Mouse (Mus musculus): ENCODE results near the gene Prkn. TPM values are rescaled to one million over a fixed set of nuclear protein-coding genes. Genes with fewer than 3 reads are reported as not detected.

Gene Prkn
- polyA plus RNA-seq, 1 experiment from 2014 or later = 2.1 TPM

GRCm38 (mm10) chr17:11385246-11385645 lies 545.1 kb downstream of the Prkn start:
- Histone ChIP-seq H3K27ac (no peak overlapping the region), H3K36me3 (no peaks in the 10 kb centered on the region), H3K4me2 (replicated peaks) (no peak overlapping the region), H3K4me3 (no peak overlapping the region), H3K9ac (no peak overlapping the region), H3K4me1 (no peaks in the 10 kb centered on the region), H3K9me3 (no peaks in the 10 kb centered on the region), H3K27me3 (no peaks in the 10 kb centered on the region)
- 91% methylated on average over 4 of the region's 4 CpGs for WGBS
- no peak for ATAC-seq (ENCODE audit: low FRiP score, low read depth)

GRCm38 (mm10) chr17:11392622-11393294 lies 552.6 kb downstream of the Prkn start:
- Histone ChIP-seq H3K4me2 (replicated peaks) (no peak overlapping the region), H3K4me3 (no peak overlapping the region), H3K36me3 (no peaks in the 10 kb centered on the region), H3K4me1 (no peaks in the 10 kb centered on the region), H3K9ac (no peak overlapping the region), H3K27me3 (no peaks in the 10 kb centered on the region), H3K9me3 (no peaks in the 10 kb centered on the region), H3K27ac (no peak overlapping the region)
- ATAC-seq (ENCODE audit: low FRiP score, low read depth) = no peak
- WGBS = 58% methylated on average over 11 of the region's 11 CpGs

- H3K9me3 ChIP-seq = no peaks in the 10 kb centered on the region
- 87% methylated on average over 6 of the region's 6 CpGs for WGBS
- H3K27me3 ChIP-seq = no peaks in the 10 kb centered on the region
- H3K9ac ChIP-seq = no peak overlapping the region
- no peaks in the 10 kb centered on the region for H3K36me3 ChIP-seq
- no peak overlapping the region for H3K4me2 ChIP-seq (replicated peaks)
- H3K27ac ChIP-seq = no peak overlapping the region
- no peaks in the 10 kb centered on the region for H3K4me1 ChIP-seq
- ATAC-seq (ENCODE audit: low FRiP score, low read depth) = no peak
- H3K4me3 ChIP-seq = no peak overlapping the region
Observed at GRCm38 (mm10) chr17:11394607-11395006, 554.4 kb downstream of the Prkn start.

- no peak for ATAC-seq (ENCODE audit: low FRiP score, low read depth)
- no peaks in the 10 kb centered on the region for H3K9me3 ChIP-seq
- WGBS = 83% methylated on average over 4 of the region's 4 CpGs
Observed at GRCm38 (mm10) chr17:11397678-11398077, 557.5 kb downstream of the Prkn start.

GRCm38 (mm10) chr17:11402225-11402875 lies 562.2 kb downstream of the Prkn start:
- 79% methylated on average over 2 of the region's 2 CpGs for WGBS
- no peaks in the 10 kb centered on the region for H3K27me3 ChIP-seq
- no peaks in the 10 kb centered on the region for H3K4me1 ChIP-seq
- no peak for ATAC-seq (ENCODE audit: low FRiP score, low read depth)
- H3K4me3 ChIP-seq = no peak overlapping the region
- H3K4me2 ChIP-seq (replicated peaks) = no peak overlapping the region
- H3K9ac ChIP-seq = no peak overlapping the region
- H3K9me3 ChIP-seq = no peaks in the 10 kb centered on the region
- H3K36me3 ChIP-seq = no peaks in the 10 kb centered on the region
- no peak overlapping the region for H3K27ac ChIP-seq

More at GRCm38 (mm10) chr17:11397678-11398077, 557.5 kb downstream of the Prkn start:
- H3K27me3 ChIP-seq = no peaks in the 10 kb centered on the region
- H3K4me2 ChIP-seq (replicated peaks) = no peak overlapping the region
- H3K27ac ChIP-seq = no peak overlapping the region
- H3K4me1 ChIP-seq = no peaks in the 10 kb centered on the region
- no peaks in the 10 kb centered on the region for H3K36me3 ChIP-seq
- no peak overlapping the region for H3K4me3 ChIP-seq
- no peak overlapping the region for H3K9ac ChIP-seq

GRCm38 (mm10) chr17:11411414-11411813 lies 571.2 kb downstream of the Prkn start:
- ATAC-seq (ENCODE audit: low FRiP score, low read depth) = no peak
- Histone ChIP-seq H3K27me3 (no peaks in the 10 kb centered on the region), H3K4me2 (replicated peaks) (no peak overlapping the region), H3K4me3 (no peak overlapping the region), H3K9ac (no peak overlapping the region), H3K36me3 (no peaks in the 10 kb centered on the region), H3K27ac (no peak overlapping the region), H3K9me3 (no peaks in the 10 kb centered on the region), H3K4me1 (no peaks in the 10 kb centered on the region)
- 62% methylated on average over 10 of the region's 10 CpGs for WGBS

GRCm38 (mm10) chr17:11413688-11414087 lies 573.5 kb downstream of the Prkn start:
- ATAC-seq (ENCODE audit: low FRiP score, low read depth) = no peak
- H3K27me3 ChIP-seq = no peaks in the 10 kb centered on the region
- H3K36me3 ChIP-seq = no peaks in the 10 kb centered on the region
- WGBS = 57% methylated on average over 5 of the region's 5 CpGs
- H3K27ac ChIP-seq = no peak overlapping the region
- H3K4me1 ChIP-seq = no peaks in the 10 kb centered on the region
- no peaks in the 10 kb centered on the region for H3K9me3 ChIP-seq
- no peak overlapping the region for H3K4me3 ChIP-seq
- no peak overlapping the region for H3K9ac ChIP-seq
- H3K4me2 ChIP-seq (replicated peaks) = no peak overlapping the region

GRCm38 (mm10) chr17:11414288-11414687 lies 574.1 kb downstream of the Prkn start:
- Histone ChIP-seq H3K36me3 (no peaks in the 10 kb centered on the region), H3K27ac (no peak overlapping the region), H3K4me1 (no peaks in the 10 kb centered on the region), H3K9me3 (no peaks in the 10 kb centered on the region), H3K4me2 (replicated peaks) (no peak overlapping the region), H3K9ac (no peak overlapping the region), H3K4me3 (no peak overlapping the region), H3K27me3 (no peaks in the 10 kb centered on the region)
- ATAC-seq (ENCODE audit: low FRiP score, low read depth) = no peak
- whole genome bisulfite sequencing = 63% methylated on average over 4 of the region's 4 CpGs

GRCm38 (mm10) chr17:11417150-11417549 lies 577.0 kb downstream of the Prkn start:
- Histone ChIP-seq H3K4me3 (no peak overlapping the region), H3K9me3 (no peaks in the 10 kb centered on the region), H3K4me2 (replicated peaks) (no peak overlapping the region), H3K9ac (no peak overlapping the region), H3K27me3 (no peaks in the 10 kb centered on the region), H3K4me1 (no peaks in the 10 kb centered on the region), H3K36me3 (no peaks in the 10 kb centered on the region), H3K27ac (no peak overlapping the region)
- WGBS = 81% methylated on average over 3 of the region's 3 CpGs
- ATAC-seq (ENCODE audit: low FRiP score, low read depth) = no peak

GRCm38 (mm10) chr17:11419484-11419883 lies 579.3 kb downstream of the Prkn start:
- Histone ChIP-seq H3K4me3 (no peak overlapping the region), H3K9ac (no peak overlapping the region), H3K27ac (no peak overlapping the region), H3K27me3 (no peaks in the 10 kb centered on the region), H3K9me3 (no peaks in the 10 kb centered on the region), H3K4me1 (no peaks in the 10 kb centered on the region), H3K4me2 (replicated peaks) (no peak overlapping the region), H3K36me3 (no peaks in the 10 kb centered on the region)
- ATAC-seq (ENCODE audit: low FRiP score, low read depth) = no peak
- WGBS = 87% methylated on average over 3 of the region's 3 CpGs

- no peaks in the 10 kb centered on the region for H3K27me3 ChIP-seq
- no peaks in the 10 kb centered on the region for H3K4me1 ChIP-seq
- no peak for ATAC-seq (ENCODE audit: low FRiP score, low read depth)
- H3K4me2 ChIP-seq (replicated peaks) = no peak overlapping the region
- WGBS = 82% methylated on average over 6 of the region's 6 CpGs
- no peaks in the 10 kb centered on the region for H3K36me3 ChIP-seq
- H3K27ac ChIP-seq = no peak overlapping the region
- H3K9ac ChIP-seq = no peak overlapping the region
- H3K9me3 ChIP-seq = no peaks in the 10 kb centered on the region
- no peak overlapping the region for H3K4me3 ChIP-seq
Observed at GRCm38 (mm10) chr17:11420839-11421238, 580.7 kb downstream of the Prkn start.

- no peak overlapping the region for H3K4me3 ChIP-seq
- H3K4me2 ChIP-seq (replicated peaks) = no peak overlapping the region
- ATAC-seq (ENCODE audit: low FRiP score, low read depth) = no peak
- no peaks in the 10 kb centered on the region for H3K4me1 ChIP-seq
- H3K27me3 ChIP-seq = no peaks in the 10 kb centered on the region
- no peaks in the 10 kb centered on the region for H3K9me3 ChIP-seq
- no peak overlapping the region for H3K27ac ChIP-seq
- WGBS = 71% methylated on average over 5 of the region's 5 CpGs
- H3K9ac ChIP-seq = no peak overlapping the region
- H3K36me3 ChIP-seq = no peaks in the 10 kb centered on the region
Observed at GRCm38 (mm10) chr17:11421264-11421940, 581.2 kb downstream of the Prkn start.
